Mouse (Mus musculus) kidney, postnatal 36 days (tissue): ENCODE measurements around the gene Thnsl1.

Source experiments
- DNase-seq, 2 experiments: peaks; one replicate each; pipeline ENCODE4 v3.0.0; 2021 to 2022; ENCODE audit warnings: mixed read lengths in 2 of 2

Gene Thnsl1

GRCm38 (mm10) chr2:21204912-21205830 lies at the start of gene Thnsl1, which contains the start of gene Enkur:
TSS of gene Thnsl1 (plus strand) at chr2:21205724.
TSS of gene Enkur (minus strand) at chr2:21205365.
- DNase-seq = peak; percentile 98 to 99

DNA sequence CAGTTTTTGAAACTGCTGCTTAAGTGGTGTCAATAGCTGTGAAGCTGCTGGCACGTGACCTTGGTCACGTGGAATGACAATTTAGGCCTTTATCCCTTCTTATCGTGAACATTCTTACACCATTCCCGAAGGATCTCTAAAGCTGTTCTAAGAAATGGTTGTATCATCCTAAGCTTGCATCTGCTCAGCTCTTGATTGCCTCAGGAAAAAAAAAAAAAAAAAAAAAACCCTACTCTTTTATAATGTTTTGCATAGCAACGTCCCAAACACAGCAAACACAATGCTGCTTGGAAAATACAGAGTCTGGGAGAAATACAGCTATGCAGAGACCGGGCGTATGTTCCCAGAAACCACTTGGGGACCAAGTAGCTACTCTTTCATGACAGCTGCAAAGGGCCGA lies 41.2 kb upstream of the Thnsl1 start:
- DNase-seq = no peak

GRCm38 (mm10) chr2:21167916-21168315 lies 37.6 kb upstream of the Thnsl1 start:
- no peak for DNase-seq

- no peak for DNase-seq
Measured at GRCm38 (mm10) chr2:21172797-21173196, 32.7 kb upstream of the Thnsl1 start.

DNA sequence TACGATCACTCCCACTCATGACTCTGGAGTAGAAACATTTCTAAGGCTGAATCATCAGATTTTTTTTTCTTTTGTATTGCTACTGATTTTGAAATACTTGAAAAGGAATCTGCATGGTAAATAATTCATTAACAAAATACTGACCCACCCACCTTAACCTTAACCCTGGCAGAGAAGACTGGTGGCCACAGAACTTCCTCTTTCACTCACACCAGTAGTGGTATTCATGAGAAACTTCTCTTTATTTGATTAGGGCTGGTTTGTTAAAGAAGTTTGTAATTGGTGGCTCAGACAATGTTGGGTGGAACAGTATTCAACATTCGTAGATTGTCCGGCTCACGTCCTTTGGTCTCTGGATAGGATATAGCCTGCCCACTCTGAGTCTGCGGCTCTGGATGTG lies 26.4 kb upstream of the Thnsl1 start:
- DNase-seq = no peak

DNA sequence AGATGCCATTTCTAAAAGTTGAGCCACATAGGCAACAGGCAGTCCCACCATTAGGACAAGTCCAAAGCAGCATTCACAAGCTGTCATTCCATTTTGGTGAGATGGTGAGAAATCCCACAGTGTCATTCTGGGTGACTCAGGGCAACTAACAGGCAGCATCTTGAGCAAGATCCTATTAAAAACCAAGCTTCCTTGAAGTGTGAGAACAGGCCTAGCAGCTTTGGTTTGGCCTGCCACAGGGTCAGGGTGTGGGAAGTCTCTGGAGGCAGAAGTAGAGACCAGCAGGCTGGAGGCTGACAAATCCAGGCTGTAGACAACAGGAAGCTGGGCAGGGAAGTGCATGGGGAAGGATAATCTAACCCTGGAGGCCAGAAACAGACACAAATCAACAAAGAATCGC lies 22.7 kb upstream of the Thnsl1 start:
- DNase-seq = no peak

DNA sequence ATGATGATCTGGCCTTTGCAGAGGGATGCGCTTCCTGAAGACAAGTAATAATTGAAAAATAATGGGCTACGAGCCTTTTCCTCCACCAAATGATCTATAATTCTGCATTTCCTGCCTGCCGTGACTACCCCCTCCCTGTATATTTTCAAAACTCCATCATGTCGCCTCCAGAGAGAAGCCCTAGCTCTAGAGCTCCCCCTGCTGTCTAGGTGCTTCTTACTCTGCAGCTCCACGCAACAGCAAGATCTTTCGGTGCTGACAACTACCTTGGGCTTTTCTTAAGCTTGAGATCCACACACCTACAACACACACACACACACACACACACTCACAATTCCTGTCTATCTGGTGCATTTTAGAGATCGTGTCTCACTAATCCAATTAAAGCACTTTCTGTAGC lies 17.9 kb upstream of the Thnsl1 start:
- DNase-seq = peak; percentile 55 to 89

DNA sequence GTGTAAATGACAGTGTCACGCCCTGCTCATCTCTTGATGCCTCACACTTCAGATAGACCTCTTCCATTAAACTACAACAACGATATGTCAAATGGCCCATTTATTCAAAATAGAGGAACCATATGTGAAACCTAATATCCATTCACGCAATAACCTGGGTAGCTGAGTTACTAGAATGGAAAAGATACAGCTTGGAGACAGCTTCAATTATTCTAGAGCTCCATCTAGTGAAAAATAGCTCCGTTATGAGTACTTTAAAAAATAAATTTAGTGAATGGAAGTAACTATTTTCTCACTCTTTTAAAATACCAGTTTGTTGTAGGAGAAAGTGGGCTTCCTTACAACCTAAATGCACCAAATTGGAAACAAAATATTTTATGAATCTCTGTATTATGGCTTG lies 16.9 kb upstream of the Thnsl1 start:
- DNase-seq = no peak

DNA sequence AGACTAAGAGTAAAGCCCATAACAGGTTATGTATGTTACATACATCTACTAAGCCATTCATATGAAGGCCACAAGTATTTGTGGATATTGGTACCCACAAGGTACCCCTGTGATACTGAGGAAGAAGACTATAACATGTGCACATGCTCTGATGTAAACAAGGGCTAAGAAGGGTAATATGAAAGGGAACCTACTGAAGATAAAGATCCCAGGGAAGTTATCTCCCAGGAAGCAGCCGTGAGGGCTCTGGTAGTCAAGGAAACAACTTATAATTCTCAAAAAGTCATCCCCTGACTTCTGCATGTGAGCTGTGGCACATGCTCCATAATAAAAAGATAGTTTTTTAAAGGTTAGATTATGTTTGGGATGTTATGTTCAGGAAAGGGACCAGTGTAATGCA lies 14.3 kb upstream of the Thnsl1 start:
- DNase-seq = no peak

DNA sequence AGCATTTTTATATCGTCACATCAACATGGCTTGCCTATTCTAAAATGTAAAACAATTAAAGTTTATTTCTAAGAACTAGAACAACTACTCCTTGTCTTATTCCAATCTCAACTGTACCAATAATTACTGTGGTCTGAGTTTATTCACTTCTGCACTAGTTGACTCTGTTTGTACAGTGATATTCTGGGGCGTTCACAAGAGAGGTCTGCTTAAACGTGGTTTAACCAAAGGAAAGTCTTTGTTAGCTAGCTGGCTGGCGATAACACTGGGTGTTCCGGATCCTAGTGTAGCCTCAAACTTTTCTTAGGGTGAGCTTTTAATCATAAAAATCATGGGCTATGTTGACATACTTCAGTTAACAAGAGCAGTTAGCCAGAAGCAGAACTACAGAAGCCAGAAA lies 10.3 kb upstream of the Thnsl1 start:
- no peak for DNase-seq

- no peak for DNase-seq
Measured at GRCm38 (mm10) chr2:21199051-21199450, 6.5 kb upstream of the Thnsl1 start.

DNA sequence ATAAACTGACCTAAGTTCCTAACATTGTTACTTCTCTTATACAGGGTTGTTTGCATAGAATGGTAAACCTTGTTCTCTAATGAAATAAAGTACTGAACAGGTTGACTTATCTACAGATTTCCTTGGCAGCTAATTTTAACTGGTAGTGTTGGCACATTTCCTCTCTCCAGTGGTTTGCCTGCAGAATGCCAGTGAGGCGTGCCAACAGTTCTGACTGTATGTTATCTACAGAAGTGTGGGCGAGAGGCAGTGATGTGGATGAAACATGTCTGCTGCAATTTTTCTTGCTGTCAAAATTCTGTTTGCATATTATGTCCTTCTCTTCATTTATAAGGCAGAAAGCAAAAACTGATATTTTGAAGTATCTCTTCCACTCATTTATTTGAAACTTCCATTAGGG lies 2.8 kb upstream of the Thnsl1 start:
- DNase-seq = no peak

GRCm38 (mm10) chr2:21205831-21206159 lies 271 bp downstream of the Thnsl1 start:
- DNase-seq = no peak

DNA sequence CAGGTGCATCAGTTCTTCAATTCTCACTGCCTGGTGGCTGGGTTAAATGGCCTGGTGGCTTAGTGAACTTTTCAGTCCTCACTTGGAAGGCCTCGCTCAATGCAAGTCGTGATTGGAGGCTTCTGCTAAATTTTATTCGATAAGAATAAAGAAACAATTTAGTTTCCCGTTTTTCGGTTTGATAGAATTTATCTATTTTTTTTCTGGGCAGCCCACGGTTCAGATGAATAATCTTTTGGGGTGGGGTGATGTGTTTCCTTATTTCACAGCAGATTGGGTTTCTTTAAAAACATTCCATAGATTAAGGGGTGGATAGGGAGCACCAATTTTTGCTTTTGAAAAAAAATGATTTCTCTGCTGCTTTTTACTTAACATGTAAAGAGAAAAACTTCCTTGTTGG lies 754 bp downstream of the Thnsl1 start:
- no peak for DNase-seq

DNA sequence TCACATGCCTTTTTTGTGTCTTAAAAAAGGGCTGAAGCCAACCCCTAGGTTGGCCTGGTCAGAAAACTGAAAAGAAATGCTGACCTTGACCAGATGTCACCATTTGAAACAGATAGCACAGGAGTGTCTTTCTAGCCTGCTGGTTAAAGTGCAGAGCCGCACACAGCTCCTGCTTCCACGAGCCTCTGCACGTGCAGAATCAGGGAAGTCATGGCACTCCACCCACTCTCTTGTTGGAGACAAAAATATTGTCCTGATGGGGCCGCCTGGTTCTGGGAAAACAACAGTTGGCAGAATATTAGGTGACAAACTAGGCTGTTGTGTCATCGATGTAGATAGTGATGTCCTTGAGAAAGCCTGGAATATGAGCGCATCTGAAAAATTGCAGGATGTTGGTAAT lies 5.8 kb downstream of the Thnsl1 start:
- no peak for DNase-seq

GRCm38 (mm10) chr2:21214322-21214721 lies 8.8 kb downstream of the Thnsl1 start:
- DNase-seq = no peak

DNA sequence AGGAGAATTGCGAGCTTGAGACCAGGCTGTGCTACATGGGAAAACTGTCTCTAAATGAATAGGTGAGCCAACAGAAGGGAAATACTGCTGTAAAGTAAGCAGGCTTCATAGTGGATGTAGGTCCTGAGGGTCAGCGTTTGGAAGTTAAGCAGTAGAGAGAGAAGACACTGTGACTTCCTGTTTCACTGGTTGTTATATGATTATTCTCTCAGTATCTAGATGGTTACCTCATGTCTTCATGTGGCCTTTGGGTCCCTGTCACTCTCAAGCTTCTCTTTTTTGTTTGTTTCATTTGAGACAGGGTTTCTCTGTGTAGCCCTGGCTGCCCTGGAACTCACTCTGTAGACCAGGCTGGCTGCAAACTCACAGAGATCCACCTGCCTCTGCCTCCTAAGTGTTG lies 9.8 kb downstream of the Thnsl1 start:
- no peak for DNase-seq

- DNase-seq = no peak
Measured at GRCm38 (mm10) chr2:21222453-21223384, 17.2 kb downstream of the Thnsl1 start.

DNA sequence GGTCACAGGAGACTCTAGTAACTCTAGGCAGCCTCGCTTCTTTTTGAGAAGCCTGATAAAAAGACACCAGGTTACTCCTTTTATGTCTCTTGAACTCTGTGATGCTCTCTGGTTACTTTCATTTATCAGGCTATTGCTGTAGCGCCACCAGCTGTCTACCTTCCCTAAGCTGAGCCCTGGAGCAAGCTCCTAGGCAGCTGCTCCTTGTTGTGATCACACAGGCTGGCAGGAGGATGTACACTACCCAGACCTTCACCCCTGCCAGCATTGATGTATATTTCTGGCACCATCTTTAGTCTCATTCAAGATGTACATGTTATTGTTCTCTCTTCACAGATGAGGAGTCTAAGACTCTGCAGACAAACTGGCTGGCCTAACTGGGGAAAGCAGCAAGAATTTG lies 24.8 kb downstream of the Thnsl1 start:
- DNase-seq = no peak

DNA sequence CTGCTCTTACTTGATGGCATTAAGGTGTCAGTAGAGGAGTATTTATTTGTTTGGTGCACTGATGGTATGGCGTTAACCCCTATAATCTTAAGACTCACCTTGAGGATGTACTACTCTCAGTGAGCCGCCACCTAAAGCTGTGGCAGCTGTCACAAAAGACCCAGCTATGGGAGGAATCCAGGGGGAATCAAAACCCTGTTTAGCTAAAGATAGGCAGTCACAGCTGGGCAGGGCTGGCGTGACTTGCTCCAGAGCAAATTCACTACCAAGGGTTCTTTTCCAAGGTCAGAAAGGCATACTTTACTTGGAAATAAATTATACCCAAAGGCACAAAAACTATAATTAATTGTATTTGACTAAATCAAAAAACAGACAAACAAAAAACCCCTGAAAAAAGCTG lies 25.6 kb downstream of the Thnsl1 start:
- DNase-seq = no peak

GRCm38 (mm10) chr2:21234871-21235648 lies 29.5 kb downstream of the Thnsl1 start:
- peak; percentile 19 to 37 for DNase-seq

- no peak for DNase-seq
Measured at GRCm38 (mm10) chr2:21235844-21236386, 30.4 kb downstream of the Thnsl1 start.

DNA sequence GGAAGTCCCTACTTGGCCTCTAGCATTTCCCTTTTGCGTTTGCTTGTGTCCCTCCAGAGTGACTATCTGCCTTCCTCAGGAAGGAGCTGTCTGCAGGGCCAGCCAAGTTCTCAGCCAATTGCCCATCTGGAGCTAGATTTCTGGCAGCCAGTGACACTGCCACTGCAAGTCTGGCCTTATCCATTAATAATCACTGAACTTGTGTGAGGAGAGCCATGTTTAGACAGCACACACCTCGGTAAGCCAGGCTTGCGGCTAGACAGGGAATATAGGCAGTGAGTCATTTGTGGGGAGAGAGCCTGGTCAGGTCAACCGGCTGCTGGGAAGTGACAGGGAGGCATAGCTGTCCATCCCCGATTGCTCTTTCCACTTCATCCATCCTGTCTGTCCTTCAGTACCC lies 31.3 kb downstream of the Thnsl1 start:
- DNase-seq = peak; percentile 20
